Mouse (Mus musculus) embryonic facial prominence, embryonic 13.5 days (tissue): ENCODE data around the gene Copb1. TPM values are rescaled to one million over a fixed set of nuclear protein-coding genes. Genes with fewer than 3 reads are reported as not detected.

Experiments used
- ATAC-seq: fragments of 200-750 bp; cut with Nextera tagmentation; 2 replicates; pipeline ENCODE4 v1.8.0; 2017; ENCODE audit warnings: low read depth; ENCODE audit not compliant: insufficient number of reproducible peaks, insufficient read depth, low FRiP score, low TSS enrichment
- H3K27ac ChIP-seq: fragments of 300-500 bp; sonication (generic); 2 replicates; pipeline ENCODE4 v1.5.1; 2015; ENCODE audit warnings: moderate library complexity, mild to moderate bottlenecking, inconsistent platforms
- H3K27me3 ChIP-seq: fragments of 300-500 bp; sonication (generic); 2 replicates; pipeline ENCODE4 v1.6.1; 2015; ENCODE audit warnings: mild to moderate bottlenecking, inconsistent platforms
- H3K36me3 ChIP-seq: fragments of 300-500 bp; sonication (generic); 2 replicates; pipeline ENCODE4 v1.6.1; 2015; ENCODE audit warnings: mild to moderate bottlenecking, inconsistent platforms
- H3K4me1 ChIP-seq: fragments of 300-500 bp; sonication (generic); 2 replicates; pipeline ENCODE4 v1.6.1; 2015; ENCODE audit warnings: inconsistent platforms
- H3K4me2 ChIP-seq: fragments of 300-500 bp; sonication (generic); 2 replicates; pipeline ENCODE4 v1.6.1; 2015; ENCODE audit warnings: moderate library complexity, mild to moderate bottlenecking, inconsistent platforms
- H3K4me3 ChIP-seq: fragments of 300-500 bp; sonication (generic); 2 replicates; pipeline ENCODE4 v1.5.1; 2015; ENCODE audit warnings: mild to moderate bottlenecking, inconsistent platforms
- H3K9ac ChIP-seq: fragments of 300-500 bp; sonication (generic); 2 replicates; pipeline ENCODE4 v1.6.1; 2015; ENCODE audit warnings: mild to moderate bottlenecking, inconsistent platforms
- H3K9me3 ChIP-seq: fragments of 300-500 bp; sonication (generic); 2 replicates; pipeline ENCODE4 v1.6.1; 2016; ENCODE audit warnings: inconsistent platforms
- WGBS: fragments of 180-500 bp; shearing (Covaris S2); methylation state at CpG from one replicate; pipeline ENCODE4 v1.1.7; 2015; ENCODE audit warnings: mixed read lengths; 5-methylcytosine and 5-hydroxymethylcytosine counted together
- polyA plus RNA-seq: library from polyadenylated mRNA; unstranded; fragments of >200 nt; fragmentation: Nextera tagmentation; extraction: Ambion mirVana; gene quantifications from 2 replicates; pipeline ENCODE4 v1.2.1, GENCODE M21; 2015

Gene Copb1
- polyA plus RNA-seq, 1 experiment from 2014 or later: 123 TPM

DNA sequence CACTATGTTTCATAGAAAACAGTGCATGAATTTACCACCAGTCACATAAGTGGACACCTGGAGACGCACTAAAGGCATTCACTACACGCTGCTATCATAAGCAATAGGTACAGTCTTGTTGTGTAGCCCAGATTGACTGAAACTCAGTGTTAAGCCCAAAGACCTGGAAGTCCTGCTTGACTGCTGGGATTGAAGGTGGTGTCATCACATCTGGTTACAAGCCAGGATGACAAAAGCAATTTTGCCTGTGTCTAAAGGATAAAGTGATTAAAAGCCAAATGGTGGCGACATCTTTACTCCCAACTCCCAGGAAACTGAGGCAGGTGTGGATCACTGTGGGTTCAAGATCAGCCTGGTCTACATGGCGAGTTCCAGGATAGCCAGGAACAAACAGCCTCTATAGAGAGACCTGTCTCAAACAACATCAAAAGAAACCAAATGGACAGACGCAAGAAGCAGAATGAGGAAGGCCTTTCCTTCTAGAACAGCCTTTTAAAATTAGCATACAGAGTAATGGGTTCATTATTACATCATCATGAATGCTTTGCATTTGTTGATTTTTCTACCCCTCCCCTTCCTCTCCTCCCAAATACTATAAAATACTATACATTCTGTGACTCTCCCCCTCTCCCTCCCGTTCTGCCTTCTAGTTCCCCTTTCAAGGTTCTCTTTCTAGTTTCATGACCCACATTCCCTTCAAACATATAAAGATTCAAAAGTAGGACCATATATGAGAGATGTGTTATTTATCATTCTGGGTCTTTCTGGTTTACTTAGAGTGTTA is 61.0 kb downstream of the Copb1 start:
- Histone ChIP-seq H3K4me2 (no peak overlapping the region), H3K27me3 (no peaks in the 10 kb centered on the region), H3K9me3 (no peaks in the 10 kb centered on the region), H3K4me3 (no peak overlapping the region), H3K4me1 (no peaks in the 10 kb centered on the region), H3K36me3 (no peaks in the 10 kb centered on the region), H3K9ac (no peak overlapping the region), H3K27ac (no peak overlapping the region)
- no peak for ATAC-seq
- WGBS: 86% methylated on average over 6 of the region's 6 CpGs

- Histone ChIP-seq H3K36me3 (no peaks in the 10 kb centered on the region), H3K9ac (no peak overlapping the region), H3K4me2 (no peak overlapping the region), H3K27me3 (no peaks in the 10 kb centered on the region), H3K4me3 (no peak overlapping the region), H3K27ac (no peak overlapping the region), H3K4me1 (no peaks in the 10 kb centered on the region), H3K9me3 (no peaks in the 10 kb centered on the region)
- no peak for ATAC-seq
- WGBS: 48% methylated on average over 3 of the region's 3 CpGs
Observed at GRCm38 (mm10) chr7:114192581-114192980, 61.9 kb downstream of the Copb1 start.

GRCm38 (mm10) chr7:114183416-114183815 is 71.1 kb downstream of the Copb1 start:
- ATAC-seq: no peak
- no peak overlapping the region for H3K9ac ChIP-seq
- no peaks in the 10 kb centered on the region for H3K27me3 ChIP-seq
- H3K36me3 ChIP-seq: no peaks in the 10 kb centered on the region
- WGBS: 65% methylated on average over 6 of the region's 6 CpGs
- no peaks in the 10 kb centered on the region for H3K9me3 ChIP-seq
- H3K4me1 ChIP-seq: peaks cover 7% of the 10 kb centered on the region
- no peak overlapping the region for H3K27ac ChIP-seq
- H3K4me2 ChIP-seq: no peak overlapping the region
- no peak overlapping the region for H3K4me3 ChIP-seq

GRCm38 (mm10) chr7:114182708-114183107 is 71.8 kb downstream of the Copb1 start:
- no peaks in the 10 kb centered on the region for H3K36me3 ChIP-seq
- ATAC-seq: no peak
- no peak overlapping the region for H3K4me3 ChIP-seq

DNA sequence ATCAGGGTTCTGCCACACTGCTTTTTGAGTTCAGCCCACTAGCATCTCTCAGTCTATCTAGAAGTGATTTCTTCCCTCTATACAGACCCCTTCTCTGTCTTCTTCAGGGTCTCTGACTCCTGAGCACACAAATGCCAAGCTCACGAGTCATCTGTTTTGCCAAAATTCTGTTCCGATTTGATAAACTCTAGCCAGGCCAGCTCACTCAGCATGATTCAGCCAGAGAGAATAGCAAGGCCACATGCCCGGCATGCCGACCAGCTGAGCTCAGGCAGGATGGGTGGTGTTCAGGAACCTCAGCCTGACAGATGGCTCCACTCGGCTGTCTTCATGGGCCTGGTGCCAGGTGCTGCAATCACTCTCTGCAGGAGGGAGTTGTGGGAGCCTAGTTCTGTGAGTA is 73.1 kb downstream of the Copb1 start:
- H3K9me3 ChIP-seq: no peaks in the 10 kb centered on the region
- H3K4me2 ChIP-seq: no peak overlapping the region
- H3K36me3 ChIP-seq: no peaks in the 10 kb centered on the region
- no peak overlapping the region for H3K27ac ChIP-seq
- ATAC-seq: no peak
- no peak overlapping the region for H3K4me3 ChIP-seq
- H3K27me3 ChIP-seq: no peaks in the 10 kb centered on the region
- WGBS: 39% methylated on average over 5 of the region's 5 CpGs
- H3K4me1 ChIP-seq: peaks cover 7% of the 10 kb centered on the region
- no peak overlapping the region for H3K9ac ChIP-seq

More at GRCm38 (mm10) chr7:114182708-114183107, 71.8 kb downstream of the Copb1 start:
- 83% methylated on average over 3 of the region's 3 CpGs for WGBS
- Histone ChIP-seq H3K9ac (no peak overlapping the region), H3K27me3 (no peaks in the 10 kb centered on the region), H3K4me1 (peaks cover 7% of the 10 kb centered on the region), H3K27ac (no peak overlapping the region), H3K9me3 (no peaks in the 10 kb centered on the region), H3K4me2 (no peak overlapping the region)

DNA sequence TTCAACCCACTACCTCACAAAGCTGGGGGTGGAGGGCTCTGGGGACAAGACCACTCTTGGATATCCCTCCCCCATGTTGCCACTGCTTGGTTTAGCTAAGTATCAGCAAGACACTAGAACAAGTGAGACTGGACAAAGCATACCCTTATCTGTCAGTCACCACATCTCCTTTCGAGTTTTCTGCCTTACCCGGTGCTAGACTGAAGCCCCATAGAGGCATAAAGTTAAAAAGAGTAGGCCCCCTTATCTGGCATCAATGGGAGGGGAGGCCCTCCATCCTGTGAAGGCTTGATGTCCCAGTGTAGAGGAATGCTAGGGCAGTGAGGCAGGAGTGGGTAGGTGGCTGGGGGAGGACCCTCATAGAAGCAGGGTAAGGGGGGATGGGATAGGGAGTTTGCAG is 77.9 kb downstream of the Copb1 start:
- H3K27me3 ChIP-seq: no peaks in the 10 kb centered on the region
- 76% methylated on average over 2 of the region's 2 CpGs for WGBS
- H3K4me1 ChIP-seq: peaks cover 7% of the 10 kb centered on the region
- H3K4me3 ChIP-seq: no peak overlapping the region
- no peak overlapping the region for H3K9ac ChIP-seq
- ATAC-seq: no peak
- H3K9me3 ChIP-seq: no peaks in the 10 kb centered on the region
- H3K27ac ChIP-seq: no peak overlapping the region
- no peak overlapping the region for H3K4me2 ChIP-seq
- no peaks in the 10 kb centered on the region for H3K36me3 ChIP-seq

DNA sequence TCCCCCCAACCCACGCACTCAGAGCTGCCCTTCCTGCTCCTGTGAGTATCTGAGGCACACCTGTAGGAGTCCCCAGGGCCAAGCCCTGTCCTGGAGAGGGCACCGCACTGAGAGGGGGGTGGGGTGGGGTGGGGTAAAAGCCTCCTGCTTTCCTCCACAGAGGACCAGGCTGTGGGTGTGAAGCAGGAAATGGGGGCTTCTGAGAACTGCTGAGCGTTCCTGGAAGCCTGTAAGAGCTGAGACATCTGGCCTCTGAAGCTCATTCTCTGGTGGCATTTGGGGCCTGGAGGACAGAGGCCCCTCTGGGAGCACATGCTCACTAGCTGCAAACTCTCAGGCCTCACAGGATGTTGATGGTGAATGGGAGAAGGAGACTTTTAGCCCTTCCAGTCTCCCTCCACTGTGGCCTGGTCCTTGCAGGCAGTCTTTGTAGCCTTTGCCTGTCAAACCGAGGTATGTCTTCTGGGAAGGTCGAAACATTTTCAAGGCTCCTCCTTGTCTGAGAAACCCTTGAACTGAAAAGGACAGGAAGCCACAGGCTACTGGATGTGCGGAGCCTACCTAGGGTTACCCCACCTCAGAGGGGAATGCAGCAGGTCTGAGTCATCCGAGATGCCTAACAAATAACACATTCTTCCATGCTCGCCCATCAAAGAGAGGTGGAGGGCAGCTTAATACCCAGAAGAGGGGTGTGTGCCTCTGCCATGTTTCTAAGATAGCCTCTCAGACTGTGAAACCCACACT is 83.0 kb downstream of the Copb1 start:
- Histone ChIP-seq H3K27ac (no peak overlapping the region), H3K9ac (no peak overlapping the region), H3K27me3 (no peaks in the 10 kb centered on the region), H3K4me1 (peaks cover 5% of the 10 kb centered on the region; the same call in 1 of the 2 replicates), H3K36me3 (no peaks in the 10 kb centered on the region), H3K4me3 (no peak overlapping the region), H3K4me2 (no peak overlapping the region), H3K9me3 (no peaks in the 10 kb centered on the region)
- no peak for ATAC-seq
- 41% methylated on average over 8 of the region's 8 CpGs for WGBS

- Histone ChIP-seq H3K9me3 (no peaks in the 10 kb centered on the region), H3K36me3 (no peaks in the 10 kb centered on the region), H3K27ac (no peak overlapping the region), H3K4me3 (no peak overlapping the region), H3K27me3 (no peaks in the 10 kb centered on the region), H3K9ac (no peak overlapping the region), H3K4me1 (peaks cover 5% of the 10 kb centered on the region; the same call in 1 of the 2 replicates), H3K4me2 (no peak overlapping the region)
- no peak for ATAC-seq
- WGBS: 91% methylated on average over 4 of the region's 4 CpGs
Observed at GRCm38 (mm10) chr7:114169996-114170395, 84.5 kb downstream of the Copb1 start.

- no peak for ATAC-seq
- WGBS: 80% methylated on average over 2 of the region's 2 CpGs
- no peak overlapping the region for H3K9ac ChIP-seq
- H3K9me3 ChIP-seq: no peaks in the 10 kb centered on the region
- peaks cover 5% of the 10 kb centered on the region; the same call in 1 of the 2 replicates for H3K4me1 ChIP-seq
- no peak overlapping the region for H3K4me2 ChIP-seq
- no peaks in the 10 kb centered on the region for H3K36me3 ChIP-seq
- H3K4me3 ChIP-seq: no peak overlapping the region
- H3K27ac ChIP-seq: no peak overlapping the region
- no peaks in the 10 kb centered on the region for H3K27me3 ChIP-seq
Observed at GRCm38 (mm10) chr7:114169381-114169780, 85.1 kb downstream of the Copb1 start.

Other genes starting within 250 kb of the Copb1 start
- 20.2 and 21.2 TPM in 2 replicates for gene Rras2, start 136.9 kb downstream of the Copb1 start, polyA plus RNA-seq
- 394 and 409 TPM in 2 replicates for gene Psma1, start 21.4 kb upstream of the Copb1 start, polyA plus RNA-seq
- gene Pde3b, start 160.6 kb upstream of the Copb1 start, polyA plus RNA-seq: 4.8 and 5.2 TPM in 2 replicates